Mouse (Mus musculus): ENCODE data around the gene Acvrl1.

GRCm38 (mm10) chr15:101174294-101175130, 46.2 kb downstream of the Acvrl1 start:
- TF ChIP-seq POLR2A (IDR thresholded peaks at IDR 0.05; ENCODE audit: low read depth, low read length) (no peak), CTCF (IDR thresholded peaks at IDR 0.05; ENCODE audit: extremely low read depth, insufficient read depth, insufficient read length, insufficient replicate concordance) (no peak)

Data from spleen, adult 2 months (tissue).